Mouse (Mus musculus) heart, adult 8-10 months (tissue): ENCODE data around the gene Mgat5. TPM values are rescaled to one million over a fixed set of nuclear protein-coding genes. Genes with fewer than 3 reads are reported as not detected.

Experiments used
- DNase-seq: peaks from one replicate; pipeline ENCODE4 v3.0.0; 2022; ENCODE audit warnings: low spot score
- total RNA-seq, 4 experiments: library from RNA; stranded (reverse); gene quantifications; 2 replicates each; pipeline ENCODE4 v1.2.4; 2022

Mgat5 gene
- total RNA-seq, 4 experiments from 2014 or later = 11.8 to 15.5 (median 15.1) TPM

- DNase-seq = peak; percentile 36
Observed at GRCm38 (mm10) chr1:127338833-127339487, 134.1 kb downstream of the Mgat5 start.

GRCm38 (mm10) chr1:127340296-127340695 is 135.5 kb downstream of the Mgat5 start:
- DNase-seq = no peak

- DNase-seq = no peak
Observed at GRCm38 (mm10) chr1:127344913-127345312, 140.1 kb downstream of the Mgat5 start.

GRCm38 (mm10) chr1:127346596-127347139 is 141.9 kb downstream of the Mgat5 start:
- no peak for DNase-seq

- peak; percentile 45 for DNase-seq
Observed at GRCm38 (mm10) chr1:127347878-127348620, 143.2 kb downstream of the Mgat5 start.

- peak; percentile 41 for DNase-seq
Observed at GRCm38 (mm10) chr1:127348642-127349341, 144.0 kb downstream of the Mgat5 start.

DNA sequence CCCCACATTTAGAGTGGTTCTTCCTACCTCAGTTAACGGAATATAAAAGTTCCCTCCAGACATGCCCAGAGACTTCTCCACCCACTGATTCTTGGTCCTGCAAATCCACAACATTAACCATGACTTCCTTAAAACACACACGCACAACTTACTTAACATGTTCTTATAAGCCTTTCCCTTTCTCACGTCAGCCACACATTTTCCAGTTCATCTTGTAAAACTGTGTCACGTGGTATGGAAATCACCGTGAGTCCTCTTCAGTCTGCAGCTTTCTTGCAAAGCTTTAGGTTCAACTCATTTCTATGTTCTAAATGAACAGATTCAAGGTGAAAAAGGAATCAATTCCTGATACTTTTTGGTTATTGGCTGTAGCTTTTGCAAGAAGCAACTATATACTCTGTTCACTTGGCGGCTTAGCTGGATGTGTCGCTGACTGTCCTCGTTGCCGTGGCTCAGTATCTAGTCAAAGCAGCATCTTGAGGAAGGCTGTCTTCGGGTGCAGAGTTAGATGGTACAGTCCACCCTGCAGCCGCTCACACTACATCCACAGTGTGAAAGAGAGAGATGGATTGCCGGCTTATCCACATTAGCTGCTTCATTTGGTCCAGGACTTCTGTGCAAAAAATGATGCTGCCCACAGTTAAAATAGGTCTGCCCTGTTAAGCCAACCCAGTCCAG is 146.7 kb downstream of the Mgat5 start:
- no peak for DNase-seq

DNA sequence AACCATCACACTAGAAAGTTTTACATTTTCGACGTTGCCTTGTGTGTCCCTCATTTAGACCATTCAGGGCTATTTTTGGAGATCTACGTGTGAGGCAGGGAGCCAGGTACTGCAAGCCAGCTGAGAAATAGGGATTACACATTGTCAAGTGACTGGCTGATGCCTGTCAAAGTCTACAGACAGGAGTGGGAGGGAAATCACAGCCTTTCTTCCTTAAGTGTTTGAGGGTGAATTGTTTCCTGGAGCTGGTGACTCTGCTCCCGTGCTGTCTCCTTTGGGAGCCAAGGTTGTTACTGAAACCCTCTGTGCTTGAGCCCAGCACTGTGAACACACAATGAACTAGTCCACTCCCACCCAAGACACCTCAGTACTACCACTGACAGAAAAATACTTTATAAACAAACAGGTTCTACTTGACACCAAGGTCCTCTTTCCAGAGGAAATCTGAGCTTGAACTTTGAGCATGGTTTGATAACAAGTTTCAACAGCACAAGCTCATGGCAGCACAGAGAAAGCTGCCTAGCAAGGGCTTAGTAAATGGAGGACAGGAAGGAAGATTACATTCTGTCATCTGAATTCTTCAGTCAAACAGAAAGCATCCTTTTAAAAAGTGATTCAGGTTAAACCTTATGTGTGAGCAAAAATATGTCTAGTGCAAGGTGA is 147.4 kb downstream of the Mgat5 start:
- DNase-seq = peak; percentile 64

- DNase-seq = no peak
Observed at GRCm38 (mm10) chr1:127353408-127353807, 148.6 kb downstream of the Mgat5 start.

DNA sequence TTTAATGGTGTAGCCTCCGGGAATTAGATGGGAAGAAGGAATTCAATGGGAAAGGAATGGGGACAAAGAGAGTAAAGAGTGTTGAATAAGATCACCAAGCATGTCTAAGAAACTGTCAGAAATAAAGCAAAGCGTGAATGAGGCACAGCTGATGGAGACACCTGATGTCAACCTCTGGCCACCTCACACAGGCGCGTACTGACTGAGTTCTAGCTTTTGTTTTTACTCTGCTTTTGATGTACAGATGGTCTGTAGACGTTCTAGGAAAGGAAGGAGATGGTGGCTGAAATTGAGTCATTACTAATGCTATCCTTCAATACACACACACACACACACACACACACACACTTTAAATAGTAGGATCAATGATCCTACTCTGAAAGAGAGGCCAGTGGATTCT is 149.3 kb downstream of the Mgat5 start:
- DNase-seq = no peak

DNA sequence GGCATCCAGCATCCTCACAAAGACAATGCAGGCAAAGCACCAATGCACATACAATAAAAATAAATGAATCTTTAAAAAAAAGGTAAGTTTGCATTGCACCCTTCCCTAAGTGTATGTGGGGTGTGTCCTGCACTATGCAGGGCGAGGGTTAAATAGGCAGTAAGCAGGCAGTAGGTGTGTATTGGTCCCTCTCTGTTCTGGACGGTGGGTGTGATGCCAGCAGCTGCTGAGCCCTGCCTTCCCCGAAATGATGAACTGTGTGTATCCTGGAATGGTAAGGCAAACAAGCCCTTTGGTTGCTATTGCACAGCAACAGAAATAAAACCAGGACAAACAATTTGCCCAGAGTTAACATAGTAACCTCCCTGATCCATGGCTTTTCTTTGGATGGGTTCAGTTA is 150.2 kb downstream of the Mgat5 start:
- DNase-seq = no peak

- DNase-seq = no peak
Observed at GRCm38 (mm10) chr1:127363638-127364037, 158.8 kb downstream of the Mgat5 start.

- no peak for DNase-seq
Observed at GRCm38 (mm10) chr1:127365706-127366105, 160.9 kb downstream of the Mgat5 start.

- no peak for DNase-seq
Observed at GRCm38 (mm10) chr1:127366111-127366510, 161.3 kb downstream of the Mgat5 start.

GRCm38 (mm10) chr1:127368513-127368912 is 163.7 kb downstream of the Mgat5 start:
- DNase-seq = no peak

DNA sequence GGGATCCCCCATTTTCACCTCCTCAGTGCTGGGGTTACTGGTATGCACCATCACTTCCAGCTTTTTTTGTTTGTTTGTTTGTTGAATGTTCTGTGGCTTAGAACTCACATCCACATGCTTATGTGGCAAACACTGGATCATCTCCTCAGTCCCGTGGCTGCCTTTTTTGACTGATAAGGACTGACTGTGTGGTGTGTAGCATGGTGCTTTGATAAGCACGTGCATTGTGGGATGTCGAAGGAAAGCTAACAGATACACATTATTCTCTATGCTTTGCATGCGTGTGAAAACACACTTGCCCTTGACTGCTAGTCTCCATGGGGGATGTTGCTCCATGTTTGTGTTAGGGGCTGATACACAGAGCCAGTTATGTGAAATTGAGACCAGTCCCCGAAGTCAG is 164.7 kb downstream of the Mgat5 start:
- no peak for DNase-seq

DNA sequence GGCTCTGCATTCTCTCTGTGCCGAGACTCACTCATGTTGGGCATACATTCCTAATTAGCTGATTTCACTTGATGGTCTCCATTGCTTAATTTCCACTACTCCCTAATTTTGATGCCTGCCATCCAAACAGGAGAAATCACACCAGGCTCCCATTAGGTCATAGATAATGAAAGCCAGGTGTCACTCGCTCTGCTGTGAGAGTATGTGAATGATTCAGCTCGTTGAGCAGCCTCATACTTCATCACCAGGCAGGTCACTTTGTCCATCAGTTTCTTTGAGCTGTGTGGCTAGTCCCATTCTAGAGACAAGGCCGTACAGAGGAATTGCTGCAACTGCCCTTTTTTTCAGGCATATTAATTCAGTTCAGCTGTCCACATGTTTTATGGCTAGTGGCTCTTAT is 167.3 kb downstream of the Mgat5 start:
- DNase-seq = no peak

- DNase-seq = no peak
Observed at GRCm38 (mm10) chr1:127373559-127373958, 168.7 kb downstream of the Mgat5 start.

- DNase-seq = no peak
Observed at GRCm38 (mm10) chr1:127374157-127374556, 169.3 kb downstream of the Mgat5 start.

- no peak for DNase-seq
Observed at GRCm38 (mm10) chr1:127380140-127380539, 175.3 kb downstream of the Mgat5 start.
